23 mouse cellular contexts compared by ENCODE assay signal in the genomic region with DNA sequence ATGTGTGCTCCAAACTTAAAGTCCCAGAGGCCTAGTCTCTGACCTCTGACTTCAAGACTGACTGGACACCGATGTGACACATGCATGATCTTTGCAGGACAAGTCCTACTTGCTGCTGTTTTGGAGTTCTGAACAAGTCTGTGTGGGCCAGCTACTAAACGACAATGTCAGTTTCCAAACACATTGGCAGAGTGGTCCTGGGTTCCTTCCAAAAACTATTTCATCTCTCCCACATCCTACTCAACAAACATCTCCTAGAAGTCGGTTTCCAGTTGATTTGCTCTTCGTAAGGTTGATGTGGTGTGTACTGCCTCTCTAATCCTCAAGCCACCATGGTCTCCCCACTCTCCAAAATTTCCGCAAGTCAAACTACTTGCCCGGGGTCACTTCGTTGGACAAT.
DNase-seq lines count a peak whose midpoint lies in the region; ATAC-seq and TF ChIP-seq lines count a peak whose summit lies in the region.
"Had no signal": no experiment of that assay in that cellular context is flagged by ENCODE, and none has a peak within 500 bp of the region (broad histone marks: within the 10 kb centered on the region; RNA-seq: fewer than 3 reads in every experiment).

No protein-coding gene starts in this region.

- no peak overlapping the region for H3K4me3 ChIP-seq in cerebellum, adult 2 months (replicated peaks; ENCODE audit: insufficient read depth, low read depth, low read length)
- H3K4me3 ChIP-seq in forebrain, embryonic 15.5 days = no peak overlapping the region
- H3K4me3 ChIP-seq in forebrain, embryonic 11.5 days (ENCODE audit: low read depth, low read length) = no peak overlapping the region
- no peak overlapping the region for H3K4me3 ChIP-seq in hindbrain, embryonic 15.5 days
- H3K4me3 ChIP-seq in hindbrain, embryonic 12.5 days = no peak overlapping the region
- H3K4me3 ChIP-seq in midbrain, embryonic 15.5 days = no peak overlapping the region
- H3K4me3 ChIP-seq in midbrain, embryonic 14.5 days (replicated peaks; ENCODE audit: low read depth, low read length) = no peak overlapping the region
- H3K4me3 ChIP-seq: heart, embryonic 15.5 days; intestine, embryonic 15.5 days; limb, embryonic 13.5 days; lung, embryonic 15.5 days; midbrain, embryonic 10.5 days; myocyte; neural tube, embryonic 13.5 days had no signal

- no peaks in the 10 kb centered on the region for H3K9me3 ChIP-seq in forebrain, embryonic 15.5 days
- no peaks in the 10 kb centered on the region for H3K9me3 ChIP-seq in forebrain, embryonic 11.5 days (ENCODE audit: control insufficient read depth, low read length)
- no peaks in the 10 kb centered on the region for H3K9me3 ChIP-seq in hindbrain, embryonic 15.5 days
- H3K9me3 ChIP-seq in hindbrain, embryonic 12.5 days (replicated peaks) = no peaks in the 10 kb centered on the region
- H3K9me3 ChIP-seq in midbrain, embryonic 15.5 days = no peaks in the 10 kb centered on the region
- no peaks in the 10 kb centered on the region for H3K9me3 ChIP-seq in midbrain, embryonic 14.5 days (ENCODE audit: control insufficient read depth, low read length)
- H3K9me3 ChIP-seq: heart, embryonic 15.5 days; intestine, embryonic 15.5 days; limb, embryonic 13.5 days; lung, embryonic 15.5 days; midbrain, embryonic 10.5 days; neural tube, embryonic 13.5 days had no signal

- 0 out of 2 replicates have a peak overlapping the region, but pooled peaks have one; percentile 4 for H3K27ac ChIP-seq in cerebellum, adult 2 months (ENCODE audit: insufficient read depth, low read length)
- peak overlapping the region; percentile 56 for H3K27ac ChIP-seq in forebrain, embryonic 15.5 days (replicated peaks)
- no peak overlapping the region for H3K27ac ChIP-seq in forebrain, embryonic 11.5 days (ENCODE audit: low read depth, low read length)
- peak overlapping the region; percentile 63; the same call in 1 of the 2 replicates for H3K27ac ChIP-seq in hindbrain, embryonic 15.5 days (replicated peaks)
- no peak overlapping the region for H3K27ac ChIP-seq in hindbrain, embryonic 12.5 days
- H3K27ac ChIP-seq in midbrain, embryonic 15.5 days = no peak overlapping the region
- H3K27ac ChIP-seq in midbrain, embryonic 14.5 days (replicated peaks; ENCODE audit: low read depth, low read length) = no peak overlapping the region
- H3K27ac ChIP-seq: heart, embryonic 15.5 days; intestine, embryonic 15.5 days; limb, embryonic 13.5 days; lung, embryonic 15.5 days; midbrain, embryonic 10.5 days; neural tube, embryonic 13.5 days had no signal

- 65% methylated on average over 7 of the region's 7 CpGs for WGBS in cerebellum, adult 2 months
- 75% methylated on average over 7 of the region's 7 CpGs for WGBS in forebrain, embryonic 15.5 days
- 78% methylated on average over 7 of the region's 7 CpGs for WGBS in forebrain, embryonic 11.5 days
- 80% methylated on average over 7 of the region's 7 CpGs for WGBS in hindbrain, embryonic 15.5 days
- 87% methylated on average over 7 of the region's 7 CpGs for WGBS in hindbrain, embryonic 12.5 days
- WGBS in midbrain, embryonic 15.5 days = 85% methylated on average over 7 of the region's 7 CpGs
- WGBS in midbrain, embryonic 14.5 days = 87% methylated on average over 7 of the region's 7 CpGs

- TF ChIP-seq POLR2A in cerebellum, adult 2 months (IDR thresholded peaks at IDR 0.05; ENCODE audit: borderline replicate concordance, insufficient read depth, low read length) = no peak

- H3K27me3 ChIP-seq in cerebellum, adult 2 months (ENCODE audit: control insufficient read depth, insufficient read depth, low read length) = no peaks in the 10 kb centered on the region
- no peaks in the 10 kb centered on the region for H3K27me3 ChIP-seq in forebrain, embryonic 15.5 days
- H3K27me3 ChIP-seq in forebrain, embryonic 11.5 days (ENCODE audit: control insufficient read depth, insufficient read depth, low read length) = no peaks in the 10 kb centered on the region
- no peaks in the 10 kb centered on the region for H3K27me3 ChIP-seq in hindbrain, embryonic 15.5 days
- no peaks in the 10 kb centered on the region for H3K27me3 ChIP-seq in hindbrain, embryonic 12.5 days
- H3K27me3 ChIP-seq in midbrain, embryonic 15.5 days (replicated peaks) = no peaks in the 10 kb centered on the region
- H3K27me3 ChIP-seq in midbrain, embryonic 14.5 days (ENCODE audit: control insufficient read depth, insufficient read depth, low read length) = no peaks in the 10 kb centered on the region
- H3K27me3 ChIP-seq: CH12.LX; heart, embryonic 15.5 days; intestine, embryonic 15.5 days; limb, embryonic 13.5 days; lung, embryonic 15.5 days; neural tube, embryonic 13.5 days had no signal

- TF ChIP-seq CTCF in cerebellum, adult 2 months (IDR thresholded peaks at IDR 0.05; ENCODE audit: borderline replicate concordance, insufficient read depth, low read depth, low read length) = no peak

- ATAC-seq in cerebellum, adult (ENCODE audit: insufficient number of reproducible peaks, low FRiP score, low TSS enrichment) = no peak
- no peak for ATAC-seq in forebrain, embryonic 15.5 days (replicated peaks)
- ATAC-seq in forebrain, embryonic 11.5 days (replicated peaks; ENCODE audit: low FRiP score) = no peak
- no peak for ATAC-seq in hindbrain, embryonic 15.5 days (ENCODE audit: low FRiP score, low read depth)
- ATAC-seq in hindbrain, embryonic 12.5 days (ENCODE audit: low FRiP score) = no peak
- peak; percentile 19; the same call in 1 of the 2 replicates for ATAC-seq in midbrain, embryonic 15.5 days (replicated peaks)
- ATAC-seq in midbrain, embryonic 14.5 days (ENCODE audit: low FRiP score, low TSS enrichment) = no peak
- ATAC-seq: activated CD4-positive, CD25-positive, alpha-beta regulatory T cell, adult 4 months had no signal

- no peaks in the 10 kb centered on the region for H3K36me3 ChIP-seq in forebrain, embryonic 15.5 days
- H3K36me3 ChIP-seq in forebrain, embryonic 11.5 days (ENCODE audit: control insufficient read depth, insufficient read depth, low read length) = no peaks in the 10 kb centered on the region
- 0 out of 2 replicates have a peak, but pooled peaks cover 3% of the 10 kb centered on the region for H3K36me3 ChIP-seq in hindbrain, embryonic 15.5 days
- no peaks in the 10 kb centered on the region for H3K36me3 ChIP-seq in hindbrain, embryonic 12.5 days
- H3K36me3 ChIP-seq in midbrain, embryonic 15.5 days (replicated peaks) = no peaks in the 10 kb centered on the region
- H3K36me3 ChIP-seq in midbrain, embryonic 14.5 days (ENCODE audit: control insufficient read depth, insufficient read depth, low read length) = no peaks in the 10 kb centered on the region
- H3K36me3 ChIP-seq: heart, embryonic 15.5 days; intestine, embryonic 15.5 days; limb, embryonic 13.5 days; lung, embryonic 15.5 days; midbrain, embryonic 10.5 days; neural tube, embryonic 13.5 days had no signal

- DNase-seq in cerebellum, adult 2 months = no peak
- DNase-seq in forebrain, embryonic 11.5 days (ENCODE audit: low spot score) = no peak
- no peak for DNase-seq in midbrain, embryonic 14.5 days
- DNase-seq: adrenal gland, adult 2 months; adrenal gland, postnatal 36 days; gastrocnemius, postnatal 10 days; kidney, adult 2 months; kidney, postnatal 36 days had no signal

- H3K9ac ChIP-seq in forebrain, embryonic 15.5 days (replicated peaks) = no peak overlapping the region
- no peak overlapping the region for H3K9ac ChIP-seq in forebrain, embryonic 11.5 days (ENCODE audit: low read length)
- no peak overlapping the region for H3K9ac ChIP-seq in hindbrain, embryonic 15.5 days
- H3K9ac ChIP-seq in hindbrain, embryonic 12.5 days = no peak overlapping the region
- no peak overlapping the region for H3K9ac ChIP-seq in midbrain, embryonic 15.5 days
- H3K9ac ChIP-seq in midbrain, embryonic 14.5 days (replicated peaks; ENCODE audit: low read length) = no peak overlapping the region
- H3K9ac ChIP-seq: heart, embryonic 15.5 days; intestine, embryonic 15.5 days; limb, embryonic 13.5 days; lung, embryonic 15.5 days; neural tube, embryonic 13.5 days had no signal

- H3K4me1 ChIP-seq in cerebellum, adult 2 months (ENCODE audit: control insufficient read depth, insufficient read depth, low read length) = peaks cover 31% of the 10 kb centered on the region
- peaks cover 29% of the 10 kb centered on the region for H3K4me1 ChIP-seq in forebrain, embryonic 15.5 days
- H3K4me1 ChIP-seq in forebrain, embryonic 11.5 days (replicated peaks; ENCODE audit: control insufficient read depth, insufficient read depth, low read length) = no peaks in the 10 kb centered on the region
- peaks cover 18% of the 10 kb centered on the region for H3K4me1 ChIP-seq in hindbrain, embryonic 15.5 days (replicated peaks)
- H3K4me1 ChIP-seq in hindbrain, embryonic 12.5 days = no peaks in the 10 kb centered on the region
- H3K4me1 ChIP-seq in midbrain, embryonic 15.5 days = no peaks in the 10 kb centered on the region
- H3K4me1 ChIP-seq in midbrain, embryonic 14.5 days (ENCODE audit: control insufficient read depth, insufficient read depth, low read length) = no peaks in the 10 kb centered on the region
- H3K4me1 ChIP-seq: intestine, embryonic 15.5 days; lung, embryonic 15.5 days had no signal

- H3K4me2 ChIP-seq in forebrain, embryonic 15.5 days (replicated peaks) = no peak overlapping the region
- no peak overlapping the region for H3K4me2 ChIP-seq in forebrain, embryonic 11.5 days (ENCODE audit: low read depth, low read length, severe bottlenecking)
- no peak overlapping the region for H3K4me2 ChIP-seq in hindbrain, embryonic 15.5 days
- H3K4me2 ChIP-seq in hindbrain, embryonic 12.5 days (replicated peaks) = no peak overlapping the region
- no peak overlapping the region for H3K4me2 ChIP-seq in midbrain, embryonic 15.5 days
- no peak overlapping the region for H3K4me2 ChIP-seq in midbrain, embryonic 14.5 days (ENCODE audit: low read length)
- H3K4me2 ChIP-seq: heart, embryonic 15.5 days; intestine, embryonic 15.5 days; limb, embryonic 13.5 days; liver, embryonic 11.5 days; lung, embryonic 15.5 days; neural tube, embryonic 13.5 days had no signal

Comparison
In these comparisons a context has a peak if more than half of its experiments do, and no peak if none do; other contexts are left out.
1. H3K27ac ChIP-seq: peak in cerebellum, adult 2 months (single experiment), forebrain, embryonic 15.5 days (single experiment) and hindbrain, embryonic 15.5 days (single experiment); none in forebrain, embryonic 11.5 days (single experiment), hindbrain, embryonic 12.5 days (single experiment), midbrain, embryonic 15.5 days (single experiment) and midbrain, embryonic 14.5 days (single experiment).